Mouse (Mus musculus): ENCODE data around the gene Hif3a. TPM values are rescaled to one million over a fixed set of nuclear protein-coding genes. Genes with fewer than 3 reads are reported as not detected.
A peak's percentile ranks its signal among the peaks of the same experiment; 100 is the strongest.

Gene Hif3a
- polyA plus RNA-seq, 1 experiment, result 1.5 TPM

DNA sequence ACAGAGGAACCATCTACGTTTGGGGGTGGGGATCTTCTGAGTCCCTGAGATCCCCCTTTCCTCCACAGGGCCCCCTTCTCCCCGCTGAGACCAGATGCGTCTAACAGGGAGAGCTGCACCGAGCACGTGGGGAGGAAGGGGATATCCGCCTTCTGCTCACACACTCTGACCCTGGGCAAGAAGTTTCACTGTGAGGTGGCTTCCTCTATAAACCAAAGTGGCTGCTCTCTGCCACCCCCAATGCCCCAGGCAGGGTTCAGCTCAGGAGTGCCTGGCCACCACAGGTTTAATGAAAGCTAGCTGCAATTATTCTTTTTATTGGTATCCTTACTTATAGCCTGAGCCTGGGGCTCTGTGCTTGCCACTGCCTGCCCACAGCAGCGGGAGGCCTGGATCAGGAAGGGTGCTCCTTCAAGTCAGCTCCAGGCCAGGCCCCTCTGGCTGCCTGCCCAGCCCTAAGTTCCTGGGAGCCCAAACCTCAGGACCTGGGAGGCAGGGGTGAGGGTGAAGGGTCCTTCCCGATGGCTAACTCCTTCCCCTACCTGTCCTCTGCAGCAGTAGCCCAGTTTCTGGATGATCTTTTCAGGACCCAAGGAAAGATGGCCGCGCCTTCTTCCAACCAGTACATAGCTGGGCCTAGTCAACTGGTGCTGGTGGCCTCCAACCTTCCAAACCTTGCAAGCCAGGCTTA, 37.3 kb downstream of the Hif3a start:
- no peak for DNase-seq (ENCODE audit: low spot score)

DNA sequence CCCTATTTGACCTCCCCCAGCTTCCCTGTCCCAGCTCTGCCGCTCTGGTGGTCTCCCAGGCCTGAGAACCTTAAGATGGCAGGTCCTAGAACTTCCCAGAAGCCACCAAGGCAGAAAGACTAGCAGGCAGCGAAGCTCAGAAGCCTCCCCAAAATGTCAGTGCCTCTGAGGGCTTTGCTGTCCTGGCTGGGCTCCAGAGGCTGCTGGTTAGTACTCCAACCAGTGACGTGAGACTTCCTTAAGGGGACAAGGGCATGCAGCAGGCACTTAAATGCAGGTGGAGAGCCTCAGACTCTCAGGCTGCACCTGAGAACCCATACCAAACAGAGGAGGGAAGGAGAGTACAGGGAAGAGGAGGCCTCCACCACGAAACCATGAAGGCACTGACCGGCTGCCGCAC, 38.1 kb downstream of the Hif3a start:
- no peak for DNase-seq (ENCODE audit: low spot score)

- no peak for DNase-seq (ENCODE audit: low spot score)
Observed at GRCm38 (mm10) chr7:17023701-17024100, 38.5 kb downstream of the Hif3a start.

GRCm38 (mm10) chr7:17022176-17022575, 40.1 kb downstream of the Hif3a start:
- no peak for DNase-seq (ENCODE audit: low spot score)

GRCm38 (mm10) chr7:17019426-17020166, 42.6 kb downstream of the Hif3a start:
- no peak for DNase-seq (ENCODE audit: low spot score)

DNA sequence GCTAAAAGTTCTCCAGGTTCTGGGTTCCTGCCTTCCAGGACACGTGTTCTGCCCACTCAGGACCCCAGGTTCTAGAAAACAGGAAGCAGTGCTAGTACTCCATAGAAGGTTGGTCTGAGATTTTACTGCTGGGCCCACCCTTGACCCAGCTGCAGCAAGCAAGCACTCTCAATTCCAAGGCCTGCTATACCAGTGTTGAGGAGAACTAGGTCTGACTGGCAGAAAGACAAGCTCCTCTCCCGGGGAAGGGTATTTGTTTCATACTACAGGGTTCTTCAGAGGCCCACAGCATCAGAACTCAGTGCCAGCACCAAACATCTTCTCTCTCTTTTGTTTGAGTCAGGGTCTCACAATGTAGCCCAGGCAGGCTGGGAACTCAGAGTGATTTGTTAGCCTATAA, 44.3 kb downstream of the Hif3a start:
- DNase-seq (ENCODE audit: low spot score), result no peak

GRCm38 (mm10) chr7:17017036-17017435, 45.2 kb downstream of the Hif3a start:
- peak; percentile 65 for DNase-seq (ENCODE audit: low spot score)

DNA sequence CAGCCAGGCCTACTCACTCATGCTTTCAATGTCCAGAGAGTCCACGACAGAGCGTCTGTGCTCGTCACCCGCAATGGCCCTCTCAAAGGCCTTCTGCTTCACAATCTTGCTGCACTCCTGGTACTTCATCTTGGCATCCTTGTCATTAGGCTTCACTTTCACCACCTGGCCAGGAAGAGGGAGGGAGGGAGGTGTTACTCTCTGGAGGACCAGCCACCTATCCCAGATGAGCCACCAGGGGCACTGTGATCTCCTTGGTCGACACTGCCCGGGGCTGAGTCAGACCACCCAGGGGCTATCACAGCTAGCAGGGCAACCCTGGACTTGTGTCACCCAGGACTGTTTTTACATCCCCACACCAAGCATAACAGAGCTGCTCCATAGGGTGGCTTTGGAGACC, 46.8 kb downstream of the Hif3a start:
- DNase-seq (ENCODE audit: low spot score), result no peak

- DNase-seq (ENCODE audit: low spot score), result no peak
Observed at GRCm38 (mm10) chr7:17011909-17012590, 50.2 kb downstream of the Hif3a start.

- no peak for DNase-seq (ENCODE audit: low spot score)
Observed at GRCm38 (mm10) chr7:17010010-17010347, 52.2 kb downstream of the Hif3a start.

- no peak for DNase-seq (ENCODE audit: low spot score)
Observed at GRCm38 (mm10) chr7:17009326-17010009, 52.8 kb downstream of the Hif3a start.

GRCm38 (mm10) chr7:17007300-17007699, 54.9 kb downstream of the Hif3a start:
- no peak for DNase-seq (ENCODE audit: low spot score)

DNA sequence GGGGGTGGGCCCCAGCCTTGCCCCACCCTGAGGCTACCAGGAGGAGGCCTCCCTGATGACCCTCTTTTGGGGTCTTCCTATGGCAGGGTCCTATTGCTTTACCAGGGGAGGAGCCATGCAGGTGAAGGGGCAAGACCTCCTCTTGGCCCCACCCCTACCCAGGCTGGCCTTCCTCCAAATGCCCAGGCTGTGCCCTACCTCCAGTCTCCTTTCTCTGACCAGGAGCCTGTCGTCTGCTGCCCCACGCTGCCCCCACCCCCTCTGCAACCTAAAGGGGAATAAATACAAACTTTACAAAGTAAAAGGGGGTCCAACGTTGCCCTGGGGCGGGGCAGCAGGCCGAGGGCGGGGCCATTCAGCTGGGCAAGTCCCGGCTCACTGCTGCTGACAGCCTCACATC, 57.5 kb downstream of the Hif3a start:
- no peak for DNase-seq (ENCODE audit: low spot score)

GRCm38 (mm10) chr7:17003230-17003960, 58.8 kb downstream of the Hif3a start:
- no peak for DNase-seq (ENCODE audit: low spot score)

- no peak for DNase-seq (ENCODE audit: low spot score)
Observed at GRCm38 (mm10) chr7:17002375-17003195, 59.6 kb downstream of the Hif3a start.

- DNase-seq (ENCODE audit: low spot score), result peak; percentile 91
Observed at GRCm38 (mm10) chr7:16999650-17000049, 62.6 kb downstream of the Hif3a start.

GRCm38 (mm10) chr7:16999233-16999632, 63.0 kb downstream of the Hif3a start:
- DNase-seq (ENCODE audit: low spot score), result no peak

GRCm38 (mm10) chr7:16995345-16995744, 66.9 kb downstream of the Hif3a start:
- DNase-seq (ENCODE audit: low spot score), result no peak

DNA sequence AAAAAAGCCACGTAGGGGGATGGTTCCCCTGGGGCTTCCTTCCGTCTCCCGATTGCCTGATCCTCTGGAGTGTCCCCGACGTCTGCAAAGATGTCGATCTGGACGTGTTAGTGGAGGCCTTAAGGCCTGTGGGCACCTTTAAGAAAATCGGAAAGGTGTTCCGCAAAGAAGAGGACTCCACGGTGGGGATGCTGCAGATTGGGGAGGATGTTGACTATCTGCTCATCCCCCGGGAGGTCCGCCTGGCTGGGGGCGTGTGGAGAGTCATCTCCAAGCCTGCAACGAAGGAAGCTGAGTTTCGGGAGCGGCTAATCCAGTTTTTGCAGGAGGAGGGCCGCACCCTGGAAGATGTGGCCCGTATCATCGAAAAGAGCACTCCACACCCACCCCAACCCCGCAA, 67.8 kb downstream of the Hif3a start:
- DNase-seq (ENCODE audit: low spot score), result no peak

GRCm38 (mm10) chr7:16993651-16994399, 68.4 kb downstream of the Hif3a start:
- no peak for DNase-seq (ENCODE audit: low spot score)

Data from urinary bladder, adult 2 months (tissue).